Mouse (Mus musculus) layer of hippocampus, adult 18-20 months (tissue): ENCODE measurements around the gene Col4a2. TPM values are rescaled to one million over a fixed set of nuclear protein-coding genes. Genes with fewer than 3 reads are reported as not detected.
A peak's percentile ranks its signal among the peaks of the same experiment; 100 is the strongest.

Experiments
- DNase-seq, 2 experiments: peaks; one replicate each; pipeline ENCODE4 v3.0.0; 2022; ENCODE audit warnings: low spot score in 2 of 2
- total RNA-seq, 2 experiments: library from RNA; stranded (reverse); gene quantifications; 2 replicates each; pipeline ENCODE4 v1.2.3; 2021

The Col4a2 gene
- total RNA-seq, 2 experiments from 2014 or later, result 39.6 to 42.9 TPM

DNA sequence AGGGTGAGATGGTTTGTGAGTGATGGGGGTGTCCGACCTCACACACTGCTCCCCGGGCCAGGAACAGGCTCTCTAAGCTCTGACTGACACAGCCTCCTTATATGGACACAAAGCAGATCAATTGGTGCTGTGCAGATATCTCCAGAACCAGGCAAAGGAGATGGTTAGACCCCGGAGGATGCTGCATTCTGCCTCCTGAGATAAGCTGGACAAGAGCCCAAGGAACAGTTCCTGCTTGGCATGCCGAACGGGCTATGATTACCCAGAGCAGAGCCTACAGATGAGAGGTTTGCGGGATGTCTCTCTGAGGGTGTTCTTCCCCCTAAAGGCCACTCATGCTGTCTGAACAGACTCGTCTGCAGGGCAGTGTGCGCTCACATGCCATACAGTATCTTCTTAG lies 44.2 kb downstream of the Col4a2 start:
- no peak for DNase-seq

DNA sequence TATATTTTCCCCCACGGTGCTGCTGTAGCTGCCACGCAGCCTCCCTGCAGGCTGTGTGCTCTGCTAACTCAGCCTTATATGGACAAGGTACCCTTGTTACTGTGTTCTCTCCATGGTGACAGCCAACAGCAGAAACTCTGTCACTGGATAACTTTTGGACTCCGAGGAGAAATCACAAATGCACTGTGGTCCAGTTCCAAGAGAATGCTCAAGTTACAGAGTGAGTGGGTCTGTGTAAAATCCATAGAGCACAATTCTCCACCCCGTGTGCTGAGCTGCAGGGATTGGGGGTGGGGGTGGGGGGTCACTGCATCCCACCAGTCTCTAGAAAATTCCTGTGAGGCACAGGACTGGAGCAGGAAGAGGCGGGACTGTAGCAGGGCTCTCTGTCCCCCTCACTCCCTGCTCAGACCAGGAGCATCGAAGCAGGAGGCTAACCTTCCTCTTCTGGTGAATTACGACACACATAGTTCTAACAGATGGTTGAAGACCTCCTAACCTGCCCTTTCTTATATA lies 45.4 kb downstream of the Col4a2 start:
- DNase-seq, result no peak

DNA sequence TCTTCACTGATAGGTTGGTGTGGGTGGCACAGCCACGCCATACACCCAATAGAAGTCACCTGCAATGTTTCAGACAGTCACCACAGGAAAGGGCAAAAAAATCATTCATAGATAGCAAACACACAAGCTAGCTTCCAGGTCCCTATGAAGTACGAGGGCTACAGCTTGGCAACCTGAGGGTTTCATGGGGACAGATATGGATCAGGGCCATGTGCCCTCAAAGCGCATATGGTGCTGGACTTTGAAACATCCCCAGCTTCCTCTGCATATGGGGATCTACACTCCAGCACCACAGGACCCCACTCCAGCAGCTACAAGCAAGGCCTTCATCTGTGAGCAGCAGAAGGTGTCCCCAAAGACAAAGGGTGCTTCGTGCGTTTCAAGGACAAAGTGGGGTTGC lies 47.2 kb downstream of the Col4a2 start:
- DNase-seq, result no peak

DNA sequence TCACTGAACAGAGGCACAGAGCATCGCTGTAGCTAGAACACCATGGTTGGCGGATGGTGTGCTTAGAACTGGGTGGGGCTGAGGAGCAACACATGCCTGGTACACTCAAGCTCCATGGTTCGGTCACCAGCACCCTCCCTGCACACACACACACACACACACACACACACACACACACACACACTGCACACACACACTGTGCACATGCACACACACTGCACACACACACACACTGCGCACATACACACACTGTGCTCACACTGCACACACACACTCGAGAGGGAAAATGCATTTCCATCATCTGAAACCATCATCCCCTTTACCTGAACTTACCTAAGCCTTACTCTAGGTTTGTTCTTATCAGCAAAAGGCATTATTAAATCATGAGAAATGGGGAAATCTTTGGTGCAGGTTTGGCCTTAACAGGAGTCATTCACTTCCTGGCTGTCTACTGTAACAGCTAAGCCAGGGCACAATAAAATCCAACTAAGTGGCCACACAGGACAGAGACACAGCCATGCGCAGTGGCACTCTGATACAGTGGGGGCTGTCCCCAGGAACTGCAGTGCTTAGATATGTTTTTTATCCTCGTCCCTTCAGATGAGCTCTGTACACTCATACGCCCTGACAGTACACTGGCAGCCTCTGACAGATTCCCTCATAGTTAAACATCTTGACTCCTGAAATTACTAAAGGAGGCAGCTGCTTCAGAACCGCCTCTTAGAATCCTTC lies 49.1 kb downstream of the Col4a2 start:
- DNase-seq, result no peak

DNA sequence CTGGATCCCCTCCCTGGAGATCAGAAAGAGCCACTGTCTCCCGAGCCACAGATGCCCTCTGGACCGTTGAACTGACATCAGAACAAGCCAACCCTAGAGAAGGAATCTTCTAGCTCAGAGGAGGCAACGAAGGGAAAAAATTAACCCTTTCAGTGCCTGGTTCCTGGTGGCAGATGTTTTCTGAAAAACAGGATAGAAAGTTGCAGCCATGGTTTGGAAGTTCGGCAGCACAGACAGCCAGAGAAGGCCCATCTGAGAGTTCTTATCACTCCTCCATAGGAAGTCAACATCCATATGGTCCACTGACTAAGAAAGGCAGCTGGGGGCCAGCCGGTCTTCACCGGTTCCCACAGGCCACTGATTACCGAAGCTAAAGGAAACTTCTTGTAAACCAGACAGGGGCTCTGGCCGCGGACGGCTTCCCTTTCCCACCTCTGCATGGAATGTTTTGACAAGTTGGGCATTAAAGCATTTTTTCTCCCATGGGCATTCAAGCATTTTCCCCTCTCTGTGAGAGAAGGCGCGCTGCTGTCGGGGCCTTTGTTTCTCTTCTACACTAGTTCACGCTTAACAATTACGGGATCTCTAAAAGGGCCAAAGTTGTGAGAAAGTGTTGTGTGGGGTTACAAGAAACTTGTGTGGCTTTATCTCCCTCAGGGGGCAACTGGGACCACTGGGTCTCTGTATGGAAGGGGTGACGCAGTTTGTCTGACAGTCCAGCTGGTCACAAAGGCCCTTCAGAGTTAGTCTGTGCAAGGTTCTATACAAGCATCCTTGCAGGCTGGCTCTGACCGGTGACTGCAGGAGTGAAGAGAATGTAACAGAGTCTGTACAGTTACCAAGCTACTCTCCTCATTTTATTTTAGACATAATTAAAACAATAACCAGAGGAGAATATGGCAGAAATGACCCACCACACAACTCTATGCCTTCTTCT lies 49.9 kb downstream of the Col4a2 start:
- DNase-seq, result no peak

DNA sequence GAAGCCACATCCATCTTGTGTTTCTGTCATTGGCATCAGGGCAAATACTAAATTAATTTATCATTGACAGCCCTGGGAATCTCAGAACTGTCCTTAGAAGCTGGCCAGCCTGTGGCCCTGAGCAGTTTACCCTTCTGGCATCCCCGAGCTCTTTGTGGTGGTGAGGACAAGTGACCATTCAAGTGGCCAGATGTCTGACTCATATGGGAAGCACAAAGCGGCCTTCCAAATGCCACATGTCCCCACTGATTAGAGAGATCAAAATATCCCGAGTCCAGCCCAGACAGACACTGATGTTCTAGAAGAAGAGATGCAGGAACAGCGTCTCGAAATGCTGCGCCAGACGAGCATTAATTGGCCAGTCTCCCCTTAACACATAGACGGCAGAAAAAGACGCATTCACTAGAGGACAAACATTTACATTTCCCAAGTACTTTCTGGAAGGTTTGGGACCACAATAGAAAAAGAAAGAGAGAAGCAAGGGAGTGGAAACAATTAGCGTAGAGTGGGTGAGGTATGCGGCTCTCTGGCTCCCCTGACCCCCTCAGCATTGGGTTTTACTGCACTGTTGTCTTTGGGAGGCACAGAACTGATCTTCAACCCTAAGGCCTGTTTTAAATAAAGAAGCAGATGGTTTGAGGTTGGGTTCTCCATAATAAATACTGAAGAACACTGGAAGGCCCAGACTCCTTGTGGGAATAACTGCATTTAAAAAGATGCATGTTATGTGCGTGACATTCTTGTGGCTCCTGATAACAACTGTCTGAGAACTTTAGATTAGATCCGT lies 50.9 kb downstream of the Col4a2 start:
- DNase-seq, result no peak

DNA sequence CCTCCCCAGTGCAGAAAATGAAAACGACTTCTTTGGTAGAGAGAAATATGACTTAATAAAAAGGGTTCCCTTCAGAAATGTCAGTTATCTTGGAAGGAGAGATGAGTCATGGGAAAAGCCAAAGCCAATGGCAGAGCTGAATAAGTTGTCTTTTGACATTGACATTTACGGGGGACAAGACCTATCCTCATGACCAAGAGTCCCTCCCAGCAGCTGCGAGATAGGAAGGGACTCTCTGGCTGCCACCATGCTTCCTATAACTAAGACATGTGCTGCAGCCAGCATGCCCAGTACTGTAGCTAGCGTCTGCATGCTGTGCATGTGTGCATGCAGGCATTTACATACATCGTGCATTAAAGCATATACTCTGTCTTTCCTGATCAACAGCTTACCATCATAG lies 53.6 kb downstream of the Col4a2 start:
- DNase-seq, result no peak

DNA sequence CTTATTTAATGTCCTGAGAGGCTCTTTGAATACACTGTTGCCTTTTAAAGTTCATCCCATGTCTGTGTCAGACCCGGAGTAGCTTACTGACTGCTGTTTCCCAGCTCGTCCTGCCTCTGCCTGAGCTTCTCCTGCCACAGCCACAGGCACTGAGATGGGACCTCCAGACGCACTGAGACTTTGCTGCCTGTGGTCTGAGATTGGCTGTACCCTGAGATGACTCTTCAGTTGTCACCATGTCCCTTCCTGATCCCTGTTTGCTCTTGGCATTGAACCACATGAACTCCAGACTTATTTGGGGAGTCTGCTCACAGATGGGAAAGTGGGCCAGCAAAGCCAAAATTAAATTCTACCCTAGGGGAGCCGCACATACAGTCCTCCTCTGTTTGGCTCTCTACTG lies 54.1 kb downstream of the Col4a2 start:
- no peak for DNase-seq

DNA sequence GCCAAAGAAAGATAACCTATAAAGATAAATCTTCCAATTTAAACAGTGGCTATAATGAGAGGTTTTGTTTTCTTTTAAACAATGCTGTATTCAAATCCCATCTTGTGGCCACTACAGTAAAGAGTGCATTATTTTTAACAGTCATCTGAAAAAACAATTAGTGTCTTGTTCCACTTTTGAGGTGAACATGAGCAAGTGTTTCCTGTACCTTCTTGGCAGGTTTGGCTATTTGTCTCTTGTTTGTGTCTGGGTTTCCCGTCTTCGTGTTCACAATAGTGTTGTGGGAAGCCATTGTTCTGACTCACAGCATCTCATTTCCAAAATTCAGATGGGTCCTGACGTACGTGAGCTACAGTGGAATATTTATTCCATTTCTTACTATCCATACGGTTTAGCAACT lies 55.1 kb downstream of the Col4a2 start:
- DNase-seq, result no peak

DNA sequence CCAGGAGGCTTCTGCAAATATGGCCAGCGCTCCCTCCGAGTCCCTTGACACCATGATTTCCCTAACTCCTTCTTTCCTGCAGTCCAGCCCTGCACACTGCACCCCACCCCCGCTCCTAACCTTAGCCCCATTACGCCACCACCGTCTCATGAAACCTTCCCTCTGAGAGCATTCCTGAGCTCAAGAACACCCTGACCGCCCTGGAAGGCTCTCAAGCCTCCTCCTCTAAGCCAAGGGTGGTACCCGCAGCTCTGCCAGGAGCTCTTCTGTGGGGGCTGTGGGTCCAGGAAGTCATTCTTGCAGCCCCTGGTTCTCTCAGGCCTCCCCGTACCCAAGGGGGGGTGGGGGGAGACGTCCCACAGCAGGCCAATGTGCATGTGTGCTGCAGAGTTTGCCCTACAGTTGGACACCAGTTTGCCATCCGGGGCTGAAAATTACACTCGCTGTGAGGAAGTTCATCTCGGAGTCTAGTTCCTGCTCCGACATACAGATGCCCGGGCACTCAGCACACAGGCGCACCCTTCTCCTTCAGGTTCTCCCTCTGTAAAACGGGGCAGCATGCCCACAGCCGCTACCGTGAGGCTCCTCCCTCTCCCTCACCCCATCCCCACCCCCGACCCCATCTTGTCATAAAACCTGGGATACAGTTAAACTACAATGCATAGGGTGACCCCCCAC lies 57.1 kb downstream of the Col4a2 start:
- DNase-seq, result no peak

DNA sequence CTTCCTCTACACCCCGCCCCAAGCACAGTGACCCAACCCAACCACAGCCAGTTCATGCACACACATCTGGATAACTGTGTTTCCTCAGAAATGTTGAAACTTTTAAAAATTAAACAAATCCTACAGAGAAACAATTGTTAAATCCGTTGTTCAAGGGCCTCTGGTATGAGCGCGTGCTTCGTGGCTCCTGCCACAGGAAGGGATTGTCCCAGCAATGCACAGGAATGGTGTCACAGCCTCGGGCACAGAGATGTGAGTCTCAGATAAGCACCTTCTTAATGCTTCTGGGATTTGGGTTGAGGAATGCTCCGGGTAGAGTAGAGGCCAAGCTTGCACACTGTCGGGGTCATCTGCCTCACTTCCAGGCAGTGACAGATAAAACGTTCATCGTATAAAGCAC lies 58.7 kb downstream of the Col4a2 start:
- DNase-seq, result no peak

DNA sequence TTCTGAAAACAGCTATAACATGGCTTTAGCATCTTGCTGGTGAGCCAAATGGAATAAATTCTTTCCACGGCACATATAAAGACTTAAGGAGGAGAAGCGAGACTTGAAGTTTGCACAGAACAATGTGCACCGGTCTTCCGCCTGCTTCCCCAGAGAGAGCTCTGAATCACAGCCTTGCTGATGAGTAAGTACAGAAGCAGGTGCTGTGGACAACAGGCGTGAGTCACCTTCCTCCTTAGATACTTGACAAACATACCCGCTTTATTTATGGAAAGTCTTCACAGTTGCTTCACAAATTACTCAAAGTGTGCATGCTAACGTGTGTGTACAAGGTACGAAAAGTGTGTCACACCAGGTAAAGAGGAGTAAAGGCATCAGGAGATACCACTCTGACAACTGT lies 59.5 kb downstream of the Col4a2 start:
- peak in 1 of 2 experiments; percentile 47 for DNase-seq

DNA sequence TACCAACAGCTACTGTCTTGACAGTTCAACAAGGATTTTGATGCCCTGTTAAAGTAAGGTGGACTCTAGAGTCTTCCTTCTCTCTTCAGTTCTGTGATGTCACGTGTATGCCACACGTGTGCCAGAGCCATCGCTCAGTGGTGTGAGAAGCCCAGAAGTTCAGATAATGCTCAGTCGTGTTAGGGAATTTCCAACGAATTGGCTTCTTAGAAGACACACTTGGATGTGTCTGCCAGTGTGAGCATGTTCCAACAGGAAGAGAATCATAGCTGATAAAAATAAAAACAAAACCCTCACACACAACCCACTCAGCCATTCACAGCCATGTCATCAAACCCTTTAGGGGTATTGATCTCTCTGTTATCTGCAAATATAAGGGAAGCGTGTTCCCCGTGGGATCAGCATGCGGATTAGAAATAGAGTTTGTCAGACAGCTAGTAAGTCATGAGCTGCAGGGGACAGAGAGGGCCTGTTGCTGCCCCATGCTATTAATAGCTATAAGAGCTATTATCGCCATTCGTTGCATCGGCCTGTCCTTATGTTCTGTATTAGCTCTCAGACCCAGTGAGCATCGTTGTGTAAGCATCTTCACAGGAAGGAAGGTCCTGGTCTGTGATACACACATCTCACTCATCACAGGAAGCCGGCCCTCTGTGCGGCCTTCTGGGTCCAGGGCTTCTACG lies 61.2 kb downstream of the Col4a2 start:
- DNase-seq, result no peak

DNA sequence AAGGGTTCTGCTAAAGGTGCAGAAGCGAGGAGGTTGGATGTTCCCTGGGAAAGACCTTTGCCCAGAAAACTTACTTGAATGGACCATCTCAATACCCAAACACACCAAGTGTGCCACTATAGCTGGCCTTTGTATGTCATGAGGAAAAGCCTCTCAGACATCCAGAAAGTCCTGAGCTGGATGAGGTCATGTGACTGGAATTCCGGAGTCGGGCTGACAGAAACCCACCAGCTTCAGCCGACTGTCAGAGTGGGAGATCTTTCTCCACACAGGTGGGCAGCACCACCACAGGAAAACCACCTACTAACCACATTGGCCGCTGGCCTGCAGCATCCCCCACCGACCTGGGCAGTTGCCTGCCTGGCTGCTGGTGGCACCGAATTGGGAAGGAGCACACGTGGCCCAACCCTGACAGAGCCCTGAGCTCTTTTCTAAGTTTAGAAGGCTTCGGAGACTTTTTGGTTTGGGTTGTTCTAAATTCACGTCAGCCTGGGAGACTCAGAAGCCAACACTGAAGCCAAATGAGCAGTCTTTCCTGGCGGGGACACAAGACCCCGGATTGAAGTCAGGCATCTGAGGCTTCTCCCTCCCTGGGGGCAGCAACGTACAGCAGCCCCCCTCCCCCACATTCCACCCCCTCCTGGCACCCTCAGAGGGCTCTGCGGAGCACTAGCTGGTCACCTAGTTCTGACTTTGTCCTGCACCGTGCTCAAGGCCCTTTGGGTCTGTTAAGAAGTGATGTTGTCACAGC lies 61.9 kb downstream of the Col4a2 start:
- no peak for DNase-seq

DNA sequence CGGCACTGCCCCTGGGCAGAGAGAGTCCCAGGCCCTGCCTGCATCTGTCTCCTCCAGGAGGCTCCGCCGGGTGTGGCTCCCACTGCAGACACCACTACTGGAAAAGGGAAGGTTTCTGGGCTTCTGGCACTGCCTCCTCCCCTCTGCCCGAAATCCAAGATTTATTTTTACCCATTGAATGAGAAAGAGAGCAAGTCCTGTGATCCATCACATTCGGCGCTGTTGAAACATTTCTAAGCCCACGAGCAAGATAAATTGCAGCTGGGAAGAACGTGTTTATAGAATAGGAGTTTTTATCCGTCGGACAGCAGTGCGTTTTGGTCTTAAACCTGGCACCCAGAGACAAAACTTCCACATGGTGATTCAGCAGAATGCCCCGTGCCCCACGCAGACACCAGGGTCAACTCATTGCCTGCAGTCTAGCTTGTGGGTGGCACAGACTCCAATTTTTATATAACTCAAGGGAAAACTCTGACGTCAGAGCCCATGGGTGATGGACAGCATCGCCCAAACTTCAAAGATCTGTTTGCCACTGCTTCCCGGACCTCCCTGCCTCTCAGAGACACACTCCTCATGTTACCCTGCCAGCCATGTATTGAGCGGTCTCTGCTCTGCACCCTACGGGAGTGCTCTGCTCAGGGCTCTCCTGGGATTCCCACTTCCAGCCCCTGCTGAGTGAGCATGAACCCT lies 63.3 kb downstream of the Col4a2 start:
- DNase-seq, result no peak

DNA sequence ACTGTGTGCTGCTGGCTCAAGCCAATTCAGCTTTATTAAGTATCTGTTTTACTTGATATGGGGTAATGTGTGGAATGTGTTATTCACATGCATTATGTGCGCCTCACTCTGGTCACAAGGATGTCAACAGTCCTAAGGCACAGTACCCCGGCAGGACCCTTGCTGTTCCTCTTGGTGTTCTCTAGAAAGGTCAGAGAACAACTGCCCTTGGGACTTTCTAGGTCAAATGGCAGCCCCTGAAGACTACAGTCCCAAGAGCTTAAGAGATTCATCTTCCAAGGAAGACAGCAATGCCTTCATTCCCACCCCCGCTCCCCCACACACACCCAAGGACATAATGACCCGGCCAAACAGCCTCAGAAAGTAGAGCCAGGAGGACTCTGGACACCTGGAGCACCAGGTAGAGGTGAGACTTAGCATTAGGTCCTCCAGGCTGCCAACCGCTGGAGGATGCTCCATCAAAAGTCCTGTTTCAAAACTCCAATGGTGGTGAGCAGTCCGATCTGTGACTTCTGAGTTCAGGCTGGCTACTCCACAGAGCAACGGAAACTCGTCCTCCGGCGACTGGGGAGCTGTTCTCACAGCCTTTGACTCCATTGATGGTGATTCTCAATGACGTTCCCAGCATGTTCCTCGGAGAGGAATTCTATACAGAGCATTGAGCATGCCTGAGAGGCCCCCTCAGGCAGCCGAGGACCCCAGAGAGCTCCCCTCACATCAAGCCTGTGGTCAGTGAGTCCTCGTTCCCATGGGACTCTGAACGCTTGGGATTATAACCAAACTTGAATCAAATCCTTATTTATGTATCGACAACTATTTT lies 65.0 kb downstream of the Col4a2 start:
- DNase-seq, result no peak

DNA sequence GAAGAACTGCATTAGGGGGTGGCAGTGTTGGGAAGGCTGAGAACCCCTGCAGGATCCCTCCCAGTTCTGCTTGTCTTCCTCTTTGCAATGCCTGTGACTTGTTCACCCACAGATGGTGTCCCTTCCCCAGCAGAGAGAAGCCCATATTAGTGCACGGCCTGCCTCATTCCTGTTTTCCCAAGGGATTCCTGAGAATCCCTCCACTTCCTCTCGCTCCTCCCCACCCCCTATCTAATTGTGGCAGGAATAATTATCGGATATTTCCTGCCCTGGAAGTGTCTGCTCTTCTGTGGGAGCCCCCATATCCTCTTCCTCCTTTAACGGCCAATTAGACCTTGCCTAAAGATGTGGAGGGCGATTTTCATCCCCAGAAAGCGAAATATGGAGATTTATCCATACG lies 67.0 kb downstream of the Col4a2 start:
- DNase-seq, result no peak

DNA sequence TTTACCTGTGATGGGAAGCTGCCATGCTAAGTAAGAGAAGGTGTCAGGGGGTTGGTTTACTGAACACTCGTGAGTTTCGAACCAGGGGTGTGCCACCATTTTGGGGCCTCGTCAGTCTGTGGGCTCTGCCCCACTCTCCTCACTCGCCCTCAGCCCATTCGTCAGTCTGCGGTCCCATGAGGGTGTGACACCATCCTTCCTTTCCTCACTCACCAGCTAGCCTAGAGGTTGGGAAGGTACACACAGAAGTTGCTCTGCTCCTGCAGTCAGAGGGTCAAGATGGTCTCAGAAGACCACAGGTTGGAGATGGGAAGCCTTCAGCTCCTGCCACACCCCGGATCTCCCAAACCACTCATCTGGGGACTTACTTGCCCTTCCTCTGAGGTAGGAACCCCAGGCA lies 68.9 kb downstream of the Col4a2 start:
- no peak for DNase-seq
